Mouse (Mus musculus) liver, embryonic 14.5 days (tissue): ENCODE results near the gene 4921536K21Rik.

ENCODE experiments used
- CTCF ChIP-seq: IDR thresholded peaks from 2 replicates; pipeline ENCODE4 v1.5.1; 2016; ENCODE audit warnings: antibody characterized with exemption, low read depth, control low read depth
- EP300 ChIP-seq: IDR thresholded peaks from 2 replicates; pipeline ENCODE4 v1.6.1; 2016; ENCODE audit warnings: antibody characterized with exemption, low read depth

GRCm38 (mm10) chr11:3931511-3932211 is 36.8 kb upstream of the 4921536K21Rik start, which contains the start of gene Tcn2:
- TF ChIP-seq CTCF (no peak), EP300 (no peak)
